Mouse (Mus musculus) testis, adult 2 months (tissue): ENCODE measurements around the gene Lrrk1.

Experiments
- CTCF ChIP-seq: fragments of 200-500 bp; IDR thresholded peaks from 2 replicates; pipeline ENCODE4 v1.5.1; 2012; ENCODE audit warnings: low read depth, mild to moderate bottlenecking, inconsistent platforms, low read length, moderate library complexity; ENCODE audit not compliant: control insufficient read depth, insufficient read depth, insufficient replicate concordance
- POLR2A ChIP-seq: fragments of 200-500 bp; IDR thresholded peaks from 2 replicates; pipeline ENCODE4 v1.6.1; 2012; ENCODE audit warnings: low read depth, mild to moderate bottlenecking, inconsistent platforms, low read length, moderate library complexity; ENCODE audit not compliant: control insufficient read depth

DNA sequence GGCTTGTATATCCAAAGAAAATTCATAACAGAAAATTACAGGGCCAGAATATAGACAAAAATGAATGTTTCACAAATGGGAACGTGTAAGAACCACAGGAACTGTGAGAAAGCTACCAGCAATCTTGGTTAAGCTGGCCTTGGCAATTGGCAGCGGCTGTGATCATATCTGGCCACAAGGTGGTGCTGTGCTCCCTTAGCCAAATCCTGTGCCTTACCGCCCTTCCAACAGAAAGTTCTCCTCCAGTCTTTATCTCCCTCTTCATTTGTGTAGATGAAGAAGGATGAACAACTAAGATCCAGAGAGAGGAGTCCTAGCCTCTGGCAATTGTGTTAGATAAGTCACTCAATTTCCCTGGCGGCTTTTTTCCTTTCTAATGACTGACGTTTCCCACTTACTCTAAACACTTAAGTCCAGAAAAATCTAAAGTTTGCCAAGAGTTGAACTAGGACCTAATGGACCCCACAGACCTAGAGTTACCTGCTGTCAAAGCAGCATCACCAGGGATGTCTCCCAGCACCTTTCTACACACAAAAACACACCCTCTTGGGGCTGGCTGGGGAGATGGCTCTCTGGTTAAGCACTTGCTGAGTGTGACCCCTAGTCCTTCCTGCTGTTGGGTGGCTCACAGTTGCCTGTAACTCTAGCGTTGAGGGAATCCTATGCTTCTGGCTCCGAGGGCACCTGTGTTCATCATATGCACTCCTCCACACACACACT, 78.0 kb downstream of the Lrrk1 start:
- no peak for TF ChIP-seq POLR2A
- TF ChIP-seq CTCF: peak; percentile 89; the same call in 1 of the 2 replicates
